Mouse (Mus musculus) retina, embryonic 14.5 days (tissue): ENCODE results near the gene Adprhl1.

Source experiments
- DNase-seq: peaks from one replicate; pipeline ENCODE4 v3.0.0-alpha.2; 2015; ENCODE audit warnings: low spot score

The Adprhl1 gene

GRCm38 (mm10) chr8:13197493-13197892 is 56.5 kb downstream of the Adprhl1 start:
- DNase-seq: peak; percentile 43

GRCm38 (mm10) chr8:13194818-13195217 is 59.1 kb downstream of the Adprhl1 start:
- no peak for DNase-seq

- no peak for DNase-seq
These were observed 63.7 kb downstream of the Adprhl1 start for GRCm38 (mm10) chr8:13190235-13190634.

- DNase-seq: no peak
These were observed 65.1 kb downstream of the Adprhl1 start for GRCm38 (mm10) chr8:13188857-13189256.

- DNase-seq: no peak
These were observed 65.9 kb downstream of the Adprhl1 start for GRCm38 (mm10) chr8:13188052-13188555.

GRCm38 (mm10) chr8:13187638-13188037 is 66.3 kb downstream of the Adprhl1 start:
- DNase-seq: no peak

GRCm38 (mm10) chr8:13187229-13187628 is 66.7 kb downstream of the Adprhl1 start:
- DNase-seq: no peak

GRCm38 (mm10) chr8:13186819-13187218 is 67.1 kb downstream of the Adprhl1 start:
- DNase-seq: no peak

- DNase-seq: no peak
These were observed 72.3 kb downstream of the Adprhl1 start for GRCm38 (mm10) chr8:13181691-13181976.

GRCm38 (mm10) chr8:13180911-13181690 is 72.9 kb downstream of the Adprhl1 start:
- DNase-seq: no peak

- no peak for DNase-seq
These were observed 73.6 kb downstream of the Adprhl1 start for GRCm38 (mm10) chr8:13180408-13180807.

- DNase-seq: no peak
These were observed 74.0 kb downstream of the Adprhl1 start for GRCm38 (mm10) chr8:13179948-13180347.

GRCm38 (mm10) chr8:13179482-13179881 is 74.5 kb downstream of the Adprhl1 start:
- no peak for DNase-seq

- DNase-seq: no peak
These were observed 75.8 kb downstream of the Adprhl1 start for GRCm38 (mm10) chr8:13178137-13178536.

GRCm38 (mm10) chr8:13177173-13177852 is 76.6 kb downstream of the Adprhl1 start:
- no peak for DNase-seq

GRCm38 (mm10) chr8:13175650-13176049 is 78.3 kb downstream of the Adprhl1 start:
- DNase-seq: no peak

- DNase-seq: no peak
These were observed 79.2 kb downstream of the Adprhl1 start for GRCm38 (mm10) chr8:13174811-13175210.

GRCm38 (mm10) chr8:13174305-13174704 is 79.7 kb downstream of the Adprhl1 start:
- DNase-seq: no peak
